Mouse (Mus musculus) adrenal gland, postnatal 25 days (tissue): ENCODE results near the gene Ugt1a9. TPM values are rescaled to one million over a fixed set of nuclear protein-coding genes. Genes with fewer than 3 reads are reported as not detected.
"Not testable (repeated sequence)": the region's sequence is repeated elsewhere in the genome, so short reads cannot be mapped to it uniquely, and the experiment has no call there.

ENCODE experiments used
- DNase-seq: peaks from one replicate; pipeline ENCODE4 v3.0.0; 2021; ENCODE audit warnings: mixed read lengths
- total RNA-seq: library from RNA; stranded (reverse); gene quantifications from 2 replicates; pipeline ENCODE4 v1.2.3, GENCODE M21; 2021

The Ugt1a9 gene
- total RNA-seq, 1 experiment from 2014 or later = not detected

GRCm38 (mm10) chr1:88220336-88220735, 149.7 kb downstream of the Ugt1a9 start:
- no peak for DNase-seq

- no peak for DNase-seq
These were observed 151.6 kb downstream of the Ugt1a9 start for GRCm38 (mm10) chr1:88222216-88222615.

GRCm38 (mm10) chr1:88223011-88223515, 152.5 kb downstream of the Ugt1a9 start:
- DNase-seq = not testable (repeated sequence)

- DNase-seq = no peak
These were observed 153.0 kb downstream of the Ugt1a9 start for GRCm38 (mm10) chr1:88223591-88223990.

GRCm38 (mm10) chr1:88224029-88224776, 153.6 kb downstream of the Ugt1a9 start:
- no peak for DNase-seq

- DNase-seq = not testable (repeated sequence)
These were observed 154.7 kb downstream of the Ugt1a9 start for GRCm38 (mm10) chr1:88225301-88225700.

- DNase-seq = no peak
These were observed 155.1 kb downstream of the Ugt1a9 start for GRCm38 (mm10) chr1:88225741-88226140.

- DNase-seq = no peak
These were observed 156.2 kb downstream of the Ugt1a9 start, which contains the start of gene Mroh2a for GRCm38 (mm10) chr1:88226670-88227379. Gene Mroh2a (plus strand): TSS chr1:88226986.

- no peak for DNase-seq
These were observed 156.9 kb downstream of the Ugt1a9 start for GRCm38 (mm10) chr1:88227482-88227881.

- DNase-seq = no peak
These were observed 157.5 kb downstream of the Ugt1a9 start for GRCm38 (mm10) chr1:88228121-88228520.

GRCm38 (mm10) chr1:88229566-88229965, 159.0 kb downstream of the Ugt1a9 start:
- DNase-seq = no peak

- no peak for DNase-seq
These were observed 159.4 kb downstream of the Ugt1a9 start for GRCm38 (mm10) chr1:88229986-88230385.

- no peak for DNase-seq
These were observed 159.8 kb downstream of the Ugt1a9 start for GRCm38 (mm10) chr1:88230421-88230820.

GRCm38 (mm10) chr1:88230981-88231802, 160.6 kb downstream of the Ugt1a9 start:
- DNase-seq = no peak

GRCm38 (mm10) chr1:88231803-88232499, 161.4 kb downstream of the Ugt1a9 start:
- DNase-seq = no peak

- DNase-seq = no peak
These were observed 162.2 kb downstream of the Ugt1a9 start for GRCm38 (mm10) chr1:88232664-88233380.

- DNase-seq = no peak
These were observed 163.0 kb downstream of the Ugt1a9 start for GRCm38 (mm10) chr1:88233421-88234247.

GRCm38 (mm10) chr1:88234248-88234610, 163.6 kb downstream of the Ugt1a9 start:
- no peak for DNase-seq

- no peak for DNase-seq
These were observed 164.0 kb downstream of the Ugt1a9 start for GRCm38 (mm10) chr1:88234646-88235045.
